Mouse (Mus musculus) large intestine, adult 2 months (tissue): ENCODE results near the gene Polm. TPM values are rescaled to one million over a fixed set of nuclear protein-coding genes. Genes with fewer than 3 reads are reported as not detected.
A peak's percentile ranks its signal among the peaks of the same experiment; 100 is the strongest.

ENCODE experiments used
- DNase-seq: peaks from one replicate; pipeline ENCODE4 v3.0.0-alpha.2; 2012; ENCODE audit warnings: low read depth, low spot score
- WGBS: fragments of 180-500 bp; shearing (Covaris S2); methylation state at CpG from one replicate; pipeline ENCODE4 v1.1.7; 2018; 5-methylcytosine and 5-hydroxymethylcytosine counted together
- polyA plus RNA-seq: library from polyadenylated mRNA; depleted of rRNA; stranded (reverse); fragments of >200 nt; gene quantifications from 2 replicates; pipeline ENCODE4 v1.2.3, GENCODE M21; 2012

Gene Polm
- polyA plus RNA-seq, 1 experiment, result 30.8 TPM

DNA sequence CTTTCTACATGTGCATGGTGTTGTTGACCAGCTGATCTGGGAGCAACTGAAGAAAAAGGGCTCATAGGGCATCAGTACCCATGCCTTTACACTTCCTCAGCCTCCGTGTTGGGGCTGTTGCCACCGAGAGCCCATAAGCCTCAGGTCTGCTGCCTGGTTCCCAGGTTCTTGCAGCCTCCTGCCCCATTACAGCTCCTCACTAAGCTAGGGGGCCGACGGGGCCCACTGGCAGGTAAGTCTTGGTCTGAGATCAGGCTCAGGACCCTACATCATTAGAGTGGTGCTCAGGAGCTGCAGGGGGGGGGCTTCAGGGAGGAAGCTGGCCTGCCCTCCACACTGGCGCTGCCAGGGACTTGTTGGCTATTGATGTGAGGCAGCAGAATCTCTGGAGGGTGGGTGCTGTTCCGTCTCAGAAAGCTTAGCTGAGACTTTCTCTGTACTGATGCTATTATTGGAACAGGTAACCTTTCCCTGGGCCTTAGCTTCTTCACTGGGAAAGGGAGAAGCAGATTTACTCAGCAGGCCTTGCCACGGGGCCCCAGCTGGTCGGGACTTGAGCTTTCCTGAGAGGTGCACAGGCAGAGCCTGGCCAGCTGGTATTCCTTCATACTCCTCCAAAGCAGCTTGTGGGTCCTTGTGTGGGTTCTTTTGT is 18.8 kb upstream of the Polm start:
- 84% methylated on average over 8 of the region's 8 CpGs for WGBS

GRCm38 (mm10) chr11:5855902-5856301 is 18.1 kb upstream of the Polm start:
- DNase-seq, result no peak
- WGBS, result 58% methylated on average over 7 of the region's 7 CpGs

More for the DNA sequence above, 18.8 kb upstream of the Polm start:
- DNase-seq, result no peak

DNA sequence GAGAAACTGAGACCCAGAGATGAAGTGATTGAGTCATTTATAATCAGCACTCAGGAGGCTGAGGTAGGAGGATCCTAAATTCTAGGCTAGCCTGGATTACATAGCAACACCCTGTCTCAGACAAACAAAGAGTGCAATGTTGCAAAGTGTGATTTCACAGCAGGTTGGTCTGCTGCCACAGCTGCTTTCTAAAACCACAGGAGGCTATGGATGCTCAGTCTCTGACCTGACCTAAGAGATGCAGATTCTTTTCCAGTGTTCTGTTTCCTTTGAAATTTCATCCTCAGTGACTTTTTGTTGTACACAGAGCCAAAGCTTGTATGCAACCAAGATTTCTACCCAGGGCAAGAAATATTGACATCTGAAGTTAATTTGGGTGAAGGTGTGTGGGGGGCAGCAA is 17.7 kb upstream of the Polm start:
- DNase-seq, result no peak

GRCm38 (mm10) chr11:5852314-5852713 is 14.5 kb upstream of the Polm start:
- DNase-seq, result no peak
- WGBS, result 28% methylated on average over 1 of the region's 1 CpGs

DNA sequence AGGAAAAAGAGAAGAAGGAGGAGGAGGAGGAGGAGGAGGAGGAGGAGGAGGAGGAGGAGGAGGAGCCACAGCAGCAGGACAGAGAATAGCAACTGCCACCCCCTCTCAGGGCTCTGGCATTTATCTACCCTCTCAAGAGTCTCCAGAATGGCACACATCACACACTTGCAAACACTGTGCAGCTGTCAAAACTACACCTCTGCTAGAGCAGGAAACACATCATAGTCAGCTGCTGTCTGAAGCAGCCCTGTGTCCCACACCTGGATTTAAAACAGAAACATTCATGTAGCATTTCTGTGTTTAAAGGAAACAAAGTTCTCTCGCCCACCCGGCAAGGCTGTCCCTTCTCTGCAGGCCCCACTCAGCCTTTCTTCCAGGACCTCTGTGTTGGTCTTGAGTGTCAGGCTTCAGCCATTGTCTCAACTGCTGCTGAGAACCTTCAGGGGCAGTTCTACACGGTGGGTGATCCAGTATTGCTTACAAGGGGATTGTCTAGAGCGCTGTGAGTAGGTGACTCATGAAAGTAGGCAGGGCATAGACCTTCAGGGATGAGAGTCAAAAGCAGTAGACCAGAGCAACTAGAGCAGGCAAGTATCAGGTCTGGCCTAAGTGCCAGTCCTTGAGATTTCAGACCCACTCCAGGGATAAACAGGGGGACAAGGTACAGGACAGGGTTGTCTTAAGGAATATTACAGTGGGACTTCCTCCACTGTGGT is 13.4 kb upstream of the Polm start:
- no peak for DNase-seq
- 52% methylated on average over 4 of the region's 4 CpGs for WGBS

DNA sequence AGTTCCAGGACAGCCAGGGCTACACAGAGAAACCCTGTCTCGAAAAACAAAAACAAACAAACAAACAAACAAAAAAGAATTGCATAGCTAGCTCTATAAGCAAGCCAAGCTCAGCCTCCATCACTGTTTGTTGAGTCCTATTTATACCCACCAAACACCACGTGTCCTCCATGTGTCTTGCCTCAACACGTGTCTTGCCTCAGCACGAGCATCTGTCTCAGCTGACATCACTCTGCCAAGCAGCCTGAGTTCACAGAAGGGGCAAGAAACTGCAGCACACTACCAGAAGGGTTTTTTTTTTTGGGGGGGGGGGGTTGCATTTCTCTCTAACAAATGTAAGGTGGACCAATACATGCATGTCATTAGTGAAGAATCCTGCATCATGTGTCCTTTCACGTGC is 12.6 kb upstream of the Polm start:
- no peak for DNase-seq
- WGBS, result 62% methylated on average over 5 of the region's 5 CpGs

GRCm38 (mm10) chr11:5849316-5849715 is 11.5 kb upstream of the Polm start:
- no peak for DNase-seq
- WGBS, result 59% methylated on average over 2 of the region's 2 CpGs

DNA sequence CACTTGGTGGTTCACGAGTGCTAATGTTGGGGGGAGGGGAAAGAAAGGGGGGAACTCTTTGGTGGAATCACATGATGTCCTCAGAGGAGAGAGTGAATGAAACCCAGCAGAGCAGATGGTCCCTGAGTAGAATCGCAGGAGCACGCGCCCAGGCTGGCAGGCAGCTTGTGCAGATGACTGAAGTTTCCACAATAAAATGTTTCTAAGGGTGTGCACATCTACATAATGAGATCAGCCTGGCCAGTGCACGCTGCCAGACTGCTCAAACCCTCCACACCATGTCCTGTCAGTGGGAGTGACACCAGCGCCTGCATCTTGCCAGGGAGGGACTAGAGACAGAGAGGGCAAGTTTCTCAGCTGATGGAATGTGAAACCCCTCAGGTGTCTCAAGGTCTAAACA is 10.9 kb upstream of the Polm start:
- no peak for DNase-seq
- 34% methylated on average over 6 of the region's 6 CpGs for WGBS

DNA sequence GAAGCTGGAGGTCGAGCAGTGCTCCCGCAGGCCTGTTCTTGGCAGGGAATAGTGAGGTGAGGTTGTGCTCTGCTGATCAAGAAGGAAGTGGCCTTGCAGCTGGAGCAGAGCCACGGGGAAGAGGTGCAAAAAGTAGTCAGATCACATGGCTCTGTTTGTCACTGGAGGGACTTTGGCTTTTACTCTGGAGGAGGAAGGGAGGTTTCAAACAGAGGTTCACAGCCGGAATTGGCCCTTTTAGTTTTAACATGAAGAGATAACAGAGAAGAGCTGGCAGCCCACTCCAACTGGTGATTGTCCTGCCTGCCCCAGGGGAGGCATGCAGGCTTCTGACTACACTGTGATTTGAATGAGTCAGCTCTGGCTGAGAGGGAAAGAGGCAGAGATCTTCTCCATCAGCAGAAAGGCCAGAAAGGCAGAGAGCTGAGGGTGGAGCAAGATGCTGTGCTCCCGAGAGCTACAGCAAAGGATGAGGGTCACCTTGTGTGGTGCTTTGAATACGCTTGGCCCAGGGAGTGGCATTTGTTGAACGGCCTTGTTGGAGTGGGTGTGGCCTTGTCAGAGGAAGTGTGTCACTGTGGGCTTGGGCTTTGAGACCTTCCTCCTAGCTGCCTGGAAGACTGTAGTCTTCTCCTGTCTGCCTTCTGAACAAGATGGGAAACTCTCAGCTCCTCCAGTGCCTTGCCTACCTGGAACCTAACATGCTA is 9.0 kb upstream of the Polm start:
- peak; percentile 55 for DNase-seq

GRCm38 (mm10) chr11:5843131-5843530 is 5.3 kb upstream of the Polm start:
- 82% methylated on average over 3 of the region's 3 CpGs for WGBS
- no peak for DNase-seq

More for the DNA sequence above, 9.0 kb upstream of the Polm start:
- 21% methylated on average over 7 of the region's 7 CpGs for whole genome bisulfite sequencing

DNA sequence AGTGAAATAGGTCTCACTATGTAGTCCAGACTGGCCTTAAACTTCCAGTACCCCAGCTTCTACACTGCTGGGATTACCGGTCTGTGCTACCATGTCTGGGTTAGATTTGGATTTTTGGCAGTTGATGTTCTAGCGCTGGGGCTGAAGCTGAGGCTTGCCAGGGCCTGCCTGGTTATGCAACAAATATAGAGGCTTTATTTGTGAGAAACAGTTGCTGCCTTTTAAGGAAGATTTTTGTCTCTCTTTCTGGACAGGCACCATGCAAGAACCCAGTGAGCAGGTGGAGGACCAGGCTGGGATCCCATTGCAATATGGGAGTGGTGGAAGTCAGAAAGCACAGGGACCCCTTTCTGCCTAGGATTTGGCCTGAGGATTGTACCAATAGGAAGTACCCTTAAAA is 3.9 kb upstream of the Polm start:
- DNase-seq, result no peak
- 85% methylated on average over 2 of the region's 2 CpGs for WGBS

GRCm38 (mm10) chr11:5840346-5840745 is 2.5 kb upstream of the Polm start:
- no peak for DNase-seq
- 87% methylated on average over 7 of the region's 7 CpGs for WGBS

- DNase-seq, result no peak
- 57% methylated on average over 1 of the region's 1 CpGs for WGBS
Measured at GRCm38 (mm10) chr11:5836126-5836525, 1.7 kb downstream of the Polm start.

DNA sequence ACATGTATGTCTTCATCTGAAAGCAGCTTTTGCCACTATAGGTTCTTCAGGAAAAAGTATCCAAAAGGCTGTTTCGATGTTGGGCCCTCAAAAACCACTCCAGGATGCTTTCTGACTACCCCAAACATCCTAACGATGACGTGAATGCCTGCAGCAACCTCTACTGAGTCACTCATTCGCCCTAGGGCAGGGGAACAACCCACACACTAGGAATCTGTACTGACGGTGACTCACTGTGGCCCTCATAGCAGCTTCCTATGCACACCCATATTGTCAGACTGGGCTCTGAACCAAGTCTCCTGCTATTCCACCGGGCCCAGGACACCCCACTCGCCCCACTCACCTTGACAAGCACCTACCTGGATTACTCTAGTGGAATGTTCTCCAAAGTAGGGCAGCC is 2.8 kb downstream of the Polm start:
- WGBS, result 85% methylated on average over 7 of the region's 7 CpGs
- no peak for DNase-seq

GRCm38 (mm10) chr11:5834506-5834905 is 3.3 kb downstream of the Polm start:
- DNase-seq, result no peak
- 92% methylated on average over 9 of the region's 9 CpGs for WGBS

- WGBS, result 76% methylated on average over 12 of the region's 12 CpGs
- DNase-seq, result no peak
Measured at GRCm38 (mm10) chr11:5829327-5829726, 8.5 kb downstream of the Polm start.

- DNase-seq, result no peak
- 87% methylated on average over 11 of the region's 11 CpGs for WGBS
Measured at GRCm38 (mm10) chr11:5828509-5829191, 9.2 kb downstream of the Polm start.

DNA sequence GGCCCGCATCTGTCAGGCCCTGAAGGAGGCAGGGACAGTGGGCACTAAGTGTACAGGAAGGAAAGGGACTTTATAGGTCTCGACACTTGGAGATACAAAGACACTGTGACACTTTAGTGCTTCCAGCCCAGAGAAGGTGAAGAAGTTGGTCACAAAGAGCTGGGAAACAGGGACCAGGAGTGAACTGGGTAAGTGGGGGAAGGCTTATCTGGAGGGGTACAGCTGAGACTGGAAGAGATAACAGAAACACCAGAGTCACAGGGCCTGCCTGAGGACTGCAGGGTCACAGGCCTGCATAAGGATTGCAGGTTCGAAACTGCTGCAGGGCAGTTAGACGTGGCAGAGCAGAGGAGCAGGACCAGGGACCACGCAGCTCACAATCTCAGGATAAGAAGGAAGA is 9.9 kb downstream of the Polm start:
- WGBS, result 90% methylated on average over 5 of the region's 5 CpGs
- DNase-seq, result no peak

DNA sequence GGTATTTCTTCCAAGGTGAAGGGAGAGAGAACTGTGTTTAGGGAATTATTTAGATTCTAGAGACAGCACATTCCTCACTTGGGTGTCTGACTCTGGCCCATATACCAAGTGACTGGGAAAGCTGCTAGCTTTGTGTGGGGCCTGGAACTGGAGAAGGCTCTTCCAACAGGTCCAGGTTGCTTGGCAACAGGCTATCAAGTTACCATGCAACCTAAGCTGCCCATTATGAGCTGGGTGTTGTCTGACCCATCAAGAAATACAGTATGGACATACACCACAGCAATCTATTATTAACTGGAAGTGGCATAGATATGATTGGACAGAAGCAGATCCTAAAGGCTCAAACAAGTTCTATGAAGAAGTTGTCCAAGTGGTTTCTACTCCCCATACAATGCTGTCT is 12.4 kb downstream of the Polm start:
- DNase-seq, result no peak

GRCm38 (mm10) chr11:5819223-5819622 is 18.6 kb downstream of the Polm start:
- 65% methylated on average over 2 of the region's 2 CpGs for WGBS
- no peak for DNase-seq
